Mouse (Mus musculus): ENCODE data around the gene Prnd.

DNA sequence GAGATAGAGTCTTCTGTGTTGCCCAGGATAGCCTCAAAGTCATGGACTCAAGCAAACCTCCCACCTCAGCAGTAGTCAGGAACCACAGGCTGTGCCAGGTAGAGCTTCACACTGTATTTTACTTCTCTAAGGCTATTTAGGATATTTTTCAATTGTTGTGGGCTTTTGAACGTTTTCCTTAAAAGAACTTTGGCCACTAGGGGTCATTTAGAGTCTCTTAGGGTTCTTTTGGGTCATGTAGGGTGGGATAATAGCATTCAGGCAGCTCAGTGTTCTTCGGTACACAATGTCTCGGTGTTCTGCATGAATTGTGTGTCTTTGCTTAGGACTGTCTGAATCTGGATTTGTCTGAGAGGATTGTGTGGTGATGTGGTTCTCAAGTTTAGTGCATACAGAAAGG, 37.3 kb downstream of the Prnd start:
- TF ChIP-seq CTCF (IDR thresholded peaks at IDR 0.05; ENCODE audit: borderline replicate concordance, extremely low read depth, insufficient read depth, insufficient read length), result no peak
- no peak for TF ChIP-seq POLR2A (IDR thresholded peaks at IDR 0.05; ENCODE audit: borderline replicate concordance, extremely low read depth, insufficient read depth, insufficient read length, poor library complexity, severe bottlenecking)
